Mouse (Mus musculus) embryonic fibroblast, embryonic 13.5 days (primary cell): ENCODE measurements around the gene Zfyve21.

Experiments used
- CTCF ChIP-seq: IDR thresholded peaks from 2 replicates; pipeline ENCODE4 v1.5.1; 2011; ENCODE audit warnings: mild to moderate bottlenecking, control low read depth, low read length, moderate library complexity, borderline replicate concordance; ENCODE audit not compliant: insufficient read depth
- POLR2A ChIP-seq: IDR thresholded peaks from 2 replicates; pipeline ENCODE4 v1.6.1; 2011; ENCODE audit warnings: low read depth, mild to moderate bottlenecking, control low read depth, low read length, moderate library complexity

- no peak for TF ChIP-seq POLR2A
- no peak for TF ChIP-seq CTCF
Measured at GRCm38 (mm10) chr12:111875499-111875898, 61.5 kb downstream of the Zfyve21 start.
